ENCODE assay signal across 11 mouse cellular contexts in genomic region chr8:64826461-64826860, GRCm38 (mm10). TPM values are rescaled to one million over a fixed set of nuclear protein-coding genes. Genes with fewer than 3 reads are reported as not detected.
DNase-seq lines count a peak whose midpoint lies in the region; ATAC-seq and TF ChIP-seq lines count a peak whose summit lies in the region.
"Had no signal": no experiment of that assay in that cellular context is flagged by ENCODE, and none has a peak within 500 bp of the region (broad histone marks: within the 10 kb centered on the region; RNA-seq: fewer than 3 reads in every experiment).

No protein-coding gene starts in this region.

- peak overlapping the region; percentile 15; the same call in 1 of the 2 replicates for H3K27ac ChIP-seq in heart, embryonic 11.5 days (ENCODE audit: low read depth, low read length)
- H3K27ac ChIP-seq in heart, embryonic 12.5 days (ENCODE audit: poor library complexity, severe bottlenecking): no peak overlapping the region
- no peak overlapping the region for H3K27ac ChIP-seq in intestine, embryonic 14.5 days (ENCODE audit: low read depth)
- H3K27ac ChIP-seq in stomach, postnatal 0 days (replicated peaks): peak overlapping the region; percentile 49; the same call in 1 of the 2 replicates
- no peak overlapping the region for H3K27ac ChIP-seq in hindbrain, embryonic 13.5 days
- H3K27ac ChIP-seq: forebrain, embryonic 12.5 days; hindbrain, embryonic 15.5 days; lung, embryonic 15.5 days had no signal

- H3K4me2 ChIP-seq in heart, embryonic 11.5 days: no peak overlapping the region
- no peak overlapping the region for H3K4me2 ChIP-seq in heart, embryonic 12.5 days
- H3K4me2 ChIP-seq in intestine, embryonic 14.5 days (ENCODE audit: low read length): no peak overlapping the region
- H3K4me2 ChIP-seq in stomach, postnatal 0 days (replicated peaks; ENCODE audit: low read depth): no peak overlapping the region
- no peak overlapping the region for H3K4me2 ChIP-seq in hindbrain, embryonic 13.5 days
- H3K4me2 ChIP-seq: forebrain, embryonic 12.5 days; hindbrain, embryonic 15.5 days; lung, embryonic 15.5 days had no signal

- H3K4me1 ChIP-seq in heart, embryonic 11.5 days (ENCODE audit: control insufficient read depth, insufficient read depth, low read length): peaks cover 6% of the 10 kb centered on the region; the same call in 1 of the 2 replicates
- peaks cover 13% of the 10 kb centered on the region for H3K4me1 ChIP-seq in heart, embryonic 12.5 days (replicated peaks)
- no peaks in the 10 kb centered on the region for H3K4me1 ChIP-seq in intestine, embryonic 14.5 days (replicated peaks; ENCODE audit: control insufficient read depth, insufficient read depth, low read length)
- H3K4me1 ChIP-seq in stomach, postnatal 0 days (replicated peaks; ENCODE audit: control insufficient read depth, insufficient read depth): no peaks in the 10 kb centered on the region
- peaks cover 11% of the 10 kb centered on the region; the same call in 1 of the 2 replicates for H3K4me1 ChIP-seq in hindbrain, embryonic 13.5 days (replicated peaks)
- H3K4me1 ChIP-seq: forebrain, embryonic 12.5 days; lung, embryonic 15.5 days had no signal

- H3K36me3 ChIP-seq in heart, embryonic 11.5 days (ENCODE audit: control insufficient read depth, insufficient read depth, low read length): no peaks in the 10 kb centered on the region; the same call in 1 of the 2 replicates
- H3K36me3 ChIP-seq in heart, embryonic 12.5 days: peaks cover 14% of the 10 kb centered on the region
- H3K36me3 ChIP-seq in intestine, embryonic 14.5 days (ENCODE audit: control insufficient read depth, insufficient read depth, low read length): peaks cover 28% of the 10 kb centered on the region
- peaks cover 4% of the 10 kb centered on the region; the same call in 1 of the 2 replicates for H3K36me3 ChIP-seq in stomach, postnatal 0 days (ENCODE audit: control insufficient read depth, insufficient read depth, low read length)
- peaks cover 26% of the 10 kb centered on the region for H3K36me3 ChIP-seq in hindbrain, embryonic 13.5 days

- TF ChIP-seq EP300 in stomach, postnatal 0 days (optimal IDR thresholded peaks at IDR 0.05): no peak

- no peaks in the 10 kb centered on the region for H3K27me3 ChIP-seq in heart, embryonic 11.5 days (ENCODE audit: control insufficient read depth, insufficient read depth, low read length)
- H3K27me3 ChIP-seq in heart, embryonic 12.5 days (replicated peaks): no peaks in the 10 kb centered on the region
- H3K27me3 ChIP-seq in intestine, embryonic 14.5 days (replicated peaks; ENCODE audit: control insufficient read depth, insufficient read depth, low read length): no peaks in the 10 kb centered on the region
- no peaks in the 10 kb centered on the region for H3K27me3 ChIP-seq in stomach, postnatal 0 days (ENCODE audit: control insufficient read depth, insufficient read depth, low read length)
- no peaks in the 10 kb centered on the region for H3K27me3 ChIP-seq in hindbrain, embryonic 13.5 days
- H3K27me3 ChIP-seq: forebrain, embryonic 12.5 days; hindbrain, embryonic 15.5 days; lung, embryonic 15.5 days had no signal

- H3K9ac ChIP-seq in heart, embryonic 11.5 days (ENCODE audit: low read depth, low read length): no peak overlapping the region
- no peak overlapping the region for H3K9ac ChIP-seq in heart, embryonic 12.5 days
- H3K9ac ChIP-seq in intestine, embryonic 14.5 days (ENCODE audit: low read length): no peak overlapping the region
- H3K9ac ChIP-seq in stomach, postnatal 0 days (ENCODE audit: low read length): no peak overlapping the region
- no peak overlapping the region for H3K9ac ChIP-seq in hindbrain, embryonic 13.5 days
- H3K9ac ChIP-seq: forebrain, embryonic 12.5 days; hindbrain, embryonic 15.5 days; lung, embryonic 15.5 days had no signal

- TF ChIP-seq CTCF in stomach, postnatal 0 days (IDR thresholded peaks at IDR 0.05; ENCODE audit: low read depth): no peak

- DNase-seq in thymus, postnatal 0 days (ENCODE audit: low spot score): peak; percentile 36
- DNase-seq in thymus, postnatal 25 days: no peak
- no peak for DNase-seq in intestine, embryonic 14.5 days (ENCODE audit: low spot score)
- peak; percentile 67 for DNase-seq in stomach, postnatal 0 days (ENCODE audit: low spot score)
- no peak for DNase-seq in right cerebral cortex, postnatal 25 days

- no peak overlapping the region for H3K4me3 ChIP-seq in heart, embryonic 11.5 days (ENCODE audit: low read depth, low read length)
- no peak overlapping the region for H3K4me3 ChIP-seq in heart, embryonic 12.5 days
- H3K4me3 ChIP-seq in intestine, embryonic 14.5 days (ENCODE audit: low read depth, low read length): no peak overlapping the region
- no peak overlapping the region for H3K4me3 ChIP-seq in stomach, postnatal 0 days (ENCODE audit: low read depth, low read length)
- H3K4me3 ChIP-seq in hindbrain, embryonic 13.5 days: no peak overlapping the region
- H3K4me3 ChIP-seq: forebrain, embryonic 12.5 days; hindbrain, embryonic 15.5 days; lung, embryonic 15.5 days had no signal

- ATAC-seq in heart, embryonic 11.5 days (replicated peaks; ENCODE audit: insufficient number of reproducible peaks, low FRiP score, low TSS enrichment): no peak
- ATAC-seq in heart, embryonic 12.5 days (ENCODE audit: insufficient number of reproducible peaks, low FRiP score): no peak
- ATAC-seq in intestine, embryonic 14.5 days (replicated peaks; ENCODE audit: low FRiP score, low TSS enrichment, low read depth): 0 out of 2 replicates have a peak, but pooled peaks have one; percentile 65
- ATAC-seq in stomach, postnatal 0 days (ENCODE audit: low FRiP score, low TSS enrichment): peak; percentile 94
- no peak for ATAC-seq in hindbrain, embryonic 13.5 days (ENCODE audit: low FRiP score)

- no peaks in the 10 kb centered on the region for H3K9me3 ChIP-seq in heart, embryonic 11.5 days (replicated peaks; ENCODE audit: control insufficient read depth, low read length)
- no peaks in the 10 kb centered on the region; the same call in 1 of the 2 replicates for H3K9me3 ChIP-seq in heart, embryonic 12.5 days (replicated peaks)
- no peaks in the 10 kb centered on the region for H3K9me3 ChIP-seq in intestine, embryonic 14.5 days (ENCODE audit: control insufficient read depth, low read length)
- H3K9me3 ChIP-seq in stomach, postnatal 0 days (ENCODE audit: control insufficient read depth, low read length): no peaks in the 10 kb centered on the region
- no peaks in the 10 kb centered on the region for H3K9me3 ChIP-seq in hindbrain, embryonic 13.5 days
- H3K9me3 ChIP-seq: forebrain, embryonic 12.5 days; hindbrain, embryonic 15.5 days; lung, embryonic 15.5 days had no signal

- WGBS in heart, embryonic 11.5 days (ENCODE audit: insufficient replicate concordance): 71% methylated on average over 8 of the region's 8 CpGs
- WGBS in heart, embryonic 12.5 days: 60% methylated on average over 8 of the region's 8 CpGs
- 62% methylated on average over 8 of the region's 8 CpGs for WGBS in intestine, embryonic 14.5 days
- whole genome bisulfite sequencing in stomach, postnatal 0 days: 44% methylated on average over 8 of the region's 8 CpGs
- WGBS in hindbrain, embryonic 13.5 days: 84% methylated on average over 8 of the region's 8 CpGs

RNA-seq across cellular contexts. Expression of gene Klhl2, which starts 23.4 kb away (rescaled TPM):
- 10.8 and 12.6 TPM in 2 replicates for polyA plus RNA-seq in heart, embryonic 11.5 days (2014; fragmentation: Nextera tagmentation; extraction: Ambion mirVana)
- polyA plus RNA-seq in heart, embryonic 12.5 days (2016; fragmentation: Nextera tagmentation; extraction: Ambion mirVana): 16.1 and 17.5 TPM in 2 replicates
- 8.1 and 8.4 TPM in 2 replicates for polyA plus RNA-seq in thymus, postnatal 0 days (2015; fragmentation: Nextera tagmentation; extraction: Ambion mirVana)
- polyA plus RNA-seq in intestine, embryonic 14.5 days (2014; fragmentation: Nextera tagmentation; extraction: Ambion mirVana): 12.4 and 18.1 TPM in 2 replicates
- polyA plus RNA-seq in stomach, postnatal 0 days (2015; fragmentation: Nextera tagmentation; extraction: Ambion mirVana): 13.4 and 14.0 TPM in 2 replicates
- 18.8 and 23.3 TPM in 2 replicates for polyA plus RNA-seq in hindbrain, embryonic 13.5 days (2015; fragmentation: Nextera tagmentation; extraction: Ambion mirVana)

Comparison
In these comparisons a context has a peak if more than half of its experiments do, and no peak if none do; other contexts are left out.
1. H3K27ac ChIP-seq: peak in heart, embryonic 11.5 days (single experiment) and stomach, postnatal 0 days (single experiment); none in heart, embryonic 12.5 days (single experiment), intestine, embryonic 14.5 days (single experiment) and hindbrain, embryonic 13.5 days (single experiment).
2. DNase-seq: peak in thymus, postnatal 0 days (single experiment) and stomach, postnatal 0 days (single experiment); none in thymus, postnatal 25 days (single experiment), intestine, embryonic 14.5 days (single experiment) and right cerebral cortex, postnatal 25 days (single experiment).
3. ATAC-seq: peak in intestine, embryonic 14.5 days (single experiment) and stomach, postnatal 0 days (single experiment); none in heart, embryonic 11.5 days (single experiment), heart, embryonic 12.5 days (single experiment) and hindbrain, embryonic 13.5 days (single experiment).